Comparison of ENCODE assay signal across 12 mouse cellular contexts in the genomic region with DNA sequence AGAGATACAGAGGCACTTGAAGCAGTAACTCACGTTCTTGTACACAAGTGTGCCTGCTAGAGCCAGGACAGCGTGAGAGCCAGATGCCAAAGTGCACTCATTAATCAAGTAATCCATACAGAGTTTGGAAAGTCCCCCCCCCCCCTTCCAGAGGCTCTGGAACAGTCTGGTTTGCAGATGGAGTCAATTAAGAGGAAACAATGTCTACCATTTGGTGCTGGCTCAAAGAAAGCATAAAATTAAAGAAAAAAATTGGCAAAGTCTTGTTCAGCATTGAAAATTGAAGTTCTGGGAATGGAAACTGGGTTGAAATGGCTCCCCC.
DNase-seq lines count a peak whose midpoint lies in the region; ATAC-seq lines count a peak whose summit lies in the region.
"Had no signal": no experiment of that assay in that cellular context is flagged by ENCODE, and none has a peak within 500 bp of the region (broad histone marks: within the 10 kb centered on the region; RNA-seq: fewer than 3 reads in every experiment).

No protein-coding gene starts in this region.

- no peak overlapping the region for H3K27ac ChIP-seq in embryonic facial prominence, embryonic 14.5 days (replicated peaks; ENCODE audit: low read depth, low read length)

- 28% methylated on average over 2 of the region's 2 CpGs for WGBS in embryonic facial prominence, embryonic 14.5 days

- DNase-seq in layer of hippocampus, postnatal 14 days (ENCODE audit: low spot score in 2 of 2), result peak; percentile 50 to 59
- DNase-seq in layer of hippocampus, adult 11-12 months (ENCODE audit: low spot score), result no peak
- peak; percentile 42 for DNase-seq in brain, embryonic 18.5 days (ENCODE audit: low read depth, low spot score)
- peak; percentile 71 for DNase-seq in embryonic facial prominence, embryonic 14.5 days (ENCODE audit: low spot score)
- DNase-seq in mesoderm, embryonic 11.5 days (ENCODE audit: low read depth, low spot score), result peak; percentile 49
- DNase-seq in cerebellum, adult 11-12 months, result no peak
- no peak for DNase-seq in adrenal gland, postnatal 14 days
- DNase-seq: adrenal gland, postnatal 10 days; heart, postnatal 4 days; kidney, adult 11 months; lung, adult 18-20 months had no signal

- H3K36me3 ChIP-seq in embryonic facial prominence, embryonic 14.5 days (ENCODE audit: control insufficient read depth, insufficient read depth, low read length), result no peaks in the 10 kb centered on the region

- no peaks in the 10 kb centered on the region for H3K9me3 ChIP-seq in embryonic facial prominence, embryonic 14.5 days (ENCODE audit: control insufficient read depth, low read length)

- no peak overlapping the region for H3K4me3 ChIP-seq in embryonic facial prominence, embryonic 14.5 days (ENCODE audit: low read depth, low read length)

- no peak overlapping the region for H3K4me2 ChIP-seq in embryonic facial prominence, embryonic 14.5 days (ENCODE audit: low read depth, low read length)

- H3K4me1 ChIP-seq in embryonic facial prominence, embryonic 14.5 days (ENCODE audit: control insufficient read depth, insufficient read depth, low read length), result no peaks in the 10 kb centered on the region

- H3K9ac ChIP-seq in embryonic facial prominence, embryonic 14.5 days (ENCODE audit: low read depth, low read length), result no peak overlapping the region

- H3K27me3 ChIP-seq in embryonic facial prominence, embryonic 14.5 days (replicated peaks; ENCODE audit: control insufficient read depth, insufficient read depth, low read length), result no peaks in the 10 kb centered on the region
- H3K27me3 ChIP-seq: CH12.LX had no signal

- ATAC-seq in embryonic facial prominence, embryonic 14.5 days (ENCODE audit: low read depth), result 0 out of 2 replicates have a peak, but pooled peaks have one; percentile 57

Comparison
In these comparisons a context has a peak if more than half of its experiments do, and no peak if none do; other contexts are left out.
1. DNase-seq: peak in layer of hippocampus, postnatal 14 days (2 of 2), brain, embryonic 18.5 days (single experiment), embryonic facial prominence, embryonic 14.5 days (single experiment) and mesoderm, embryonic 11.5 days (single experiment); none in layer of hippocampus, adult 11-12 months (single experiment), cerebellum, adult 11-12 months (single experiment) and adrenal gland, postnatal 14 days (single experiment).